Comparison of ENCODE assay signal across 10 mouse cellular contexts in genomic region chr11:106851438-106851837, GRCm38 (mm10).
DNase-seq lines count a peak whose midpoint lies in the region.
"Had no signal": no experiment of that assay in that cellular context is flagged by ENCODE, and none has a peak within 500 bp of the region (broad histone marks: within the 10 kb centered on the region; RNA-seq: fewer than 3 reads in every experiment).

No protein-coding gene starts in this region.

- peaks cover 12% of the 10 kb centered on the region for H3K36me3 ChIP-seq in splenic B cell, adult 2 months (ENCODE audit: control insufficient read depth, insufficient read depth, low read length, poor library complexity, severe bottlenecking)

- intact Hi-C loops in heart, postnatal 10 days (cut with DNase I) = loop anchor here (2.0 to 5.0 kb wide), 2 partner anchors 61 to 193 kb away; no protein-coding TSS in a partner anchor

- H3K27me3 ChIP-seq in splenic B cell, adult 2 months (ENCODE audit: control insufficient read depth, insufficient read depth, low read length, poor library complexity, severe bottlenecking) = no peaks in the 10 kb centered on the region

- peak; percentile 36 for DNase-seq in heart, adult 8-10 months (ENCODE audit: low spot score)
- DNase-seq in heart, postnatal 10 days = no peak
- peak; percentile 11 for DNase-seq in lung, postnatal 25 days (ENCODE audit: low spot score)
- DNase-seq in lung, postnatal 14 days = no peak
- DNase-seq in brain, embryonic 18.5 days (ENCODE audit: low read depth, low spot score) = peak; percentile 10
- DNase-seq in splenic B cell, adult 2 months (ENCODE audit: low read depth, low spot score) = peak; percentile 72
- DNase-seq in adrenal gland, postnatal 25 days = no peak
- DNase-seq in ovary, postnatal 14 days (ENCODE audit: low spot score) = no peak
- DNase-seq: kidney, adult 8-10 months; thymus, postnatal 14 days had no signal

Comparison
In these comparisons a context has a peak if more than half of its experiments do, and no peak if none do; other contexts are left out.
1. DNase-seq: peak in heart, adult 8-10 months (single experiment), lung, postnatal 25 days (single experiment), brain, embryonic 18.5 days (single experiment) and splenic B cell, adult 2 months (single experiment); none in heart, postnatal 10 days (0 of 2), lung, postnatal 14 days (single experiment), adrenal gland, postnatal 25 days (single experiment) and ovary, postnatal 14 days (single experiment).